Mouse (Mus musculus): ENCODE results near the gene Asxl1. TPM values are rescaled to one million over a fixed set of nuclear protein-coding genes. Genes with fewer than 3 reads are reported as not detected.

The Asxl1 gene
- 6.9 TPM for polyA plus RNA-seq (2014; fragmentation: Illumina TruSeq; extraction: RNeasy Lipid Tissue Mini Kit (QIAGEN cat#74804); ENCODE audit: low read depth, low replicate concordance)

DNA sequence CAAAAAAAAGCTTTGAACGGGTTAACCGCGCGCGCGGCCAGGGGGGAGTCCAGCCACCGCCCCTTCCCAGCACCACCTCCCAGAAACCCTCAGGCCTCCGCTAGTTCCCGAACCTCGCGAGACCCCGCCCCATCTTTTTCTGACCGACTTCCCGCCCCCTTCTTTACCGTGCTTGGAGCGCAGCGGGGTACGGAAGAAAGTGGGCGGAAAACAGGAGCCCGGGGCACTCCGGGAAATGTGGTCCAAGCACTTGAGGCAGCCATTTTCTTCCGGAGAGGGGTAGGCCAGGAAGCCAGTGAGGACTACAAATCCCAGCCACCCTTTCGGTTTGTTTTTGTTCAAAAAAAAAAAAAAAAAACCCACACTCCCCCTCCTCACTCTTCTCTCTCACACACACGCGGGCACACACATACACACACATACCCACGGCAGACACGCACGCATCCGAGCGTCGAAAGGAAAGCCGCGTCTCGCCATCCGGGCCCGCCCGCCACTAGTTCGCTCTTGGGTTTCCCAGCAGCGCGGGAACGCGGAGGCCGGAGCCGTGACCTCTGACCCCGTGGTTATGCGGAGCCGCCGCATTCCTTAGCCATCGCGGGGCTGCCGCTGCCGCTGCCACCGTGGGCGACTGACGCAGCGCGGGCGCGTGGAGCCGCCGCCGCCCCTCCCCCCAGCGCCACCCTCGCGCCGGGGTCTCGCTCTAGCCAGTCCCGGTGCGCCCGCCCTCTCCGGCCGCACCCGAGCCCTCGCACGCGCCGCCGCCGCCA lies at the start of gene Asxl1:
Gene Asxl1 (plus strand): TSS at position 376 of the 767 bp plus-strand sequence.

Other genes starting within 250 kb of the Asxl1 start
- 0.72 TPM for gene Hck, start 237.4 kb upstream of the Asxl1 start, polyA plus RNA-seq (2014; fragmentation: Illumina TruSeq; extraction: RNeasy Lipid Tissue Mini Kit (QIAGEN cat#74804); ENCODE audit: low read depth, low replicate concordance)
- 18.9 TPM for gene Tm9sf4, start 184.5 kb upstream of the Asxl1 start, polyA plus RNA-seq (2014; fragmentation: Illumina TruSeq; extraction: RNeasy Lipid Tissue Mini Kit (QIAGEN cat#74804); ENCODE audit: low read depth, low replicate concordance)
- 0.19 TPM for gene Tspyl3, start 120.4 kb upstream of the Asxl1 start, polyA plus RNA-seq (2014; fragmentation: Illumina TruSeq; extraction: RNeasy Lipid Tissue Mini Kit (QIAGEN cat#74804); ENCODE audit: low read depth, low replicate concordance)
- 2.0 TPM for gene Plagl2, start 104.4 kb upstream of the Asxl1 start, polyA plus RNA-seq (2014; fragmentation: Illumina TruSeq; extraction: RNeasy Lipid Tissue Mini Kit (QIAGEN cat#74804); ENCODE audit: low read depth, low replicate concordance)
- 4.2 TPM for gene Pofut1, start 104.3 kb upstream of the Asxl1 start, polyA plus RNA-seq (2014; fragmentation: Illumina TruSeq; extraction: RNeasy Lipid Tissue Mini Kit (QIAGEN cat#74804); ENCODE audit: low read depth, low replicate concordance)
- gene Kif3b, start 54.4 kb upstream of the Asxl1 start, polyA plus RNA-seq (2014; fragmentation: Illumina TruSeq; extraction: RNeasy Lipid Tissue Mini Kit (QIAGEN cat#74804); ENCODE audit: low read depth, low replicate concordance): 4.6 TPM
- not detected for gene 4930404H24Rik, start 147.0 kb downstream of the Asxl1 start, polyA plus RNA-seq (2014; fragmentation: Illumina TruSeq; extraction: RNeasy Lipid Tissue Mini Kit (QIAGEN cat#74804); ENCODE audit: low read depth, low replicate concordance)
- 0.45 TPM for gene Nol4l, start 184.1 kb downstream of the Asxl1 start, polyA plus RNA-seq (2014; fragmentation: Illumina TruSeq; extraction: RNeasy Lipid Tissue Mini Kit (QIAGEN cat#74804); ENCODE audit: low read depth, low replicate concordance)

All from liver, adult 10 weeks (tissue).